Mouse (Mus musculus) hindbrain, embryonic 14.5 days (tissue): ENCODE results near the gene Vkorc1. TPM values are rescaled to one million over a fixed set of nuclear protein-coding genes. Genes with fewer than 3 reads are reported as not detected.

Experiments
- ATAC-seq: fragments of 200-750 bp; cut with Nextera tagmentation; 2 replicates; pipeline ENCODE4 v1.8.0; 2017; ENCODE audit warnings: moderate number of reproducible peaks, mild to moderate bottlenecking, moderate TSS enrichment, moderate library complexity; ENCODE audit not compliant: low FRiP score
- DNase-seq: peaks from one replicate; pipeline ENCODE4 v3.0.0-alpha.2; 2015; ENCODE audit warnings: low spot score
- H3K27ac ChIP-seq: fragments of 300-500 bp; sonication (generic); 2 replicates; pipeline ENCODE4 v1.5.1; 2014; ENCODE audit warnings: mild to moderate bottlenecking, moderate library complexity
- H3K27me3 ChIP-seq: fragments of 300-500 bp; sonication (generic); 2 replicates; pipeline ENCODE4 v1.6.1; 2014; ENCODE audit warnings: mild to moderate bottlenecking, low read length, mixed read lengths; ENCODE audit not compliant: control insufficient read depth, insufficient read depth
- H3K36me3 ChIP-seq: fragments of 300-500 bp; sonication (generic); replicated peaks from 2 replicates; pipeline ENCODE4 v1.6.1; 2014; ENCODE audit not compliant: control insufficient read depth, insufficient read depth
- H3K4me1 ChIP-seq: fragments of 300-500 bp; sonication (generic); replicated peaks from 2 replicates; pipeline ENCODE4 v1.6.1; 2014; ENCODE audit warnings: antibody characterized with exemption, low read length, mixed read lengths; ENCODE audit not compliant: control insufficient read depth, insufficient read depth
- H3K4me2 ChIP-seq: fragments of 300-500 bp; sonication (generic); replicated peaks from 2 replicates; pipeline ENCODE4 v1.6.1; 2014; ENCODE audit warnings: mild to moderate bottlenecking, moderate library complexity
- H3K4me3 ChIP-seq: fragments of 300-500 bp; sonication (generic); replicated peaks from 2 replicates; pipeline ENCODE4 v1.5.1; 2014; ENCODE audit warnings: mild to moderate bottlenecking, low read length
- H3K9ac ChIP-seq: fragments of 300-500 bp; sonication (generic); 2 replicates; pipeline ENCODE4 v1.6.1; 2014
- H3K9me3 ChIP-seq: fragments of 300-500 bp; sonication (generic); 2 replicates; pipeline ENCODE4 v1.6.1; 2016; ENCODE audit warnings: low read length; ENCODE audit not compliant: control insufficient read depth
- WGBS: fragments of 180-500 bp; shearing (Covaris S2); extraction: QIAGEN DNeasy Blood & Tissue Kit; methylation state at CpG from one replicate; pipeline ENCODE4 v1.1.7; 2014; 5-methylcytosine and 5-hydroxymethylcytosine counted together
- polyA plus RNA-seq: library from polyadenylated mRNA; unstranded; fragments of >200 nt; fragmentation: Nextera tagmentation; extraction: Ambion mirVana; gene quantifications from 2 replicates; pipeline ENCODE4 v1.2.1, GENCODE M21; 2014

The Vkorc1 gene
- polyA plus RNA-seq, 1 experiment from 2014 or later, result 81.8 TPM

- no peak overlapping the region for H3K9ac ChIP-seq
- WGBS, result 79% methylated on average over 6 of the region's 6 CpGs
- H3K4me1 ChIP-seq, result no peaks in the 10 kb centered on the region
- H3K27me3 ChIP-seq, result no peaks in the 10 kb centered on the region
- no peak overlapping the region for H3K4me3 ChIP-seq
- ATAC-seq (no peak), DNase-seq (no peak)
- H3K9me3 ChIP-seq, result no peaks in the 10 kb centered on the region
- H3K4me2 ChIP-seq, result no peak overlapping the region
- no peaks in the 10 kb centered on the region for H3K36me3 ChIP-seq
- no peak overlapping the region for H3K27ac ChIP-seq
Measured at GRCm38 (mm10) chr7:127849973-127850875, 45.2 kb downstream of the Vkorc1 start.

Other genes starting within 250 kb of the Vkorc1 start
- gene Bcl7c, start 186.7 kb downstream of the Vkorc1 start, polyA plus RNA-seq, result 50.2 and 57.4 TPM in 2 replicates
- gene Ctf1, start 182.9 kb downstream of the Vkorc1 start, polyA plus RNA-seq, result 3.1 and 4.2 TPM in 2 replicates
- gene Ctf2, start 163.5 kb downstream of the Vkorc1 start, polyA plus RNA-seq, result 0.25 TPM in 1 of 2 replicates, not detected in the other
- gene Fbxl19, start 151.1 kb downstream of the Vkorc1 start, polyA plus RNA-seq, result 5.6 and 6.9 TPM in 2 replicates
- 4.8 and 7.3 TPM in 2 replicates for gene Orai3, start 125.8 kb downstream of the Vkorc1 start, polyA plus RNA-seq
- gene Setd1a, start 118.9 kb downstream of the Vkorc1 start, polyA plus RNA-seq, result 18.7 and 19.1 TPM in 2 replicates
- not detected in 2 replicates for gene Gm49388, start 110.0 kb downstream of the Vkorc1 start, polyA plus RNA-seq
- gene Hsd3b7, start 95.0 kb downstream of the Vkorc1 start, polyA plus RNA-seq, result 10.6 and 11.0 TPM in 2 replicates
- gene Stx4a, start 71.3 kb downstream of the Vkorc1 start, polyA plus RNA-seq, result 9.6 and 10.6 TPM in 2 replicates
- gene Stx1b, start 71.1 kb downstream of the Vkorc1 start, polyA plus RNA-seq, result 59.7 and 66.2 TPM in 2 replicates
- gene Zfp646, start 19.4 kb downstream of the Vkorc1 start, polyA plus RNA-seq, result 11.6 and 12.3 TPM in 2 replicates
- 22.5 and 26.8 TPM in 2 replicates for gene Zfp668, start 18.8 kb downstream of the Vkorc1 start, polyA plus RNA-seq
- 0.83 and 1.1 TPM in 2 replicates for gene Prss53, start 4.6 kb downstream of the Vkorc1 start, polyA plus RNA-seq
- gene Gm21974, start 163 bp downstream of the Vkorc1 start, polyA plus RNA-seq, result not detected in 2 replicates
- 65.5 and 69.2 TPM in 2 replicates for gene Bckdk, start 8.5 kb upstream of the Vkorc1 start, polyA plus RNA-seq
- gene Kat8, start 16.9 kb upstream of the Vkorc1 start, polyA plus RNA-seq, result 42.1 and 46.0 TPM in 2 replicates
- gene Prss8, start 34.5 kb upstream of the Vkorc1 start, polyA plus RNA-seq, result 0.25 TPM in 2 replicates
- gene Prss36, start 51.1 kb upstream of the Vkorc1 start, polyA plus RNA-seq, result 13.1 and 14.2 TPM in 2 replicates
- 39.0 and 44.2 TPM in 2 replicates for gene Fus, start 71.8 kb upstream of the Vkorc1 start, polyA plus RNA-seq
- gene Pycard, start 98.2 kb upstream of the Vkorc1 start, polyA plus RNA-seq, result 6.6 and 9.8 TPM in 2 replicates
- not detected in 2 replicates for gene Trim72, start 108.3 kb upstream of the Vkorc1 start, polyA plus RNA-seq
- gene Itgam, start 167.0 kb upstream of the Vkorc1 start, polyA plus RNA-seq, result 0.60 and 0.88 TPM in 2 replicates
- gene Gm49368, start 167.1 kb upstream of the Vkorc1 start, polyA plus RNA-seq, result not detected in 2 replicates
- 0.09 TPM in 1 of 2 replicates, not detected in the other for gene Itgax, start 233.9 kb upstream of the Vkorc1 start, polyA plus RNA-seq